Mouse (Mus musculus): ENCODE measurements around the gene Troap.

GRCm38 (mm10) chr15:99099984-99100383 is 25.6 kb downstream of the Troap start:
- TF ChIP-seq MAX (IDR thresholded peaks at IDR 0.05) (no peak), CTCF (IDR thresholded peaks at IDR 0.05; ENCODE audit: control insufficient read depth, insufficient read depth, insufficient read length) (no peak), USF1 (IDR thresholded peaks at IDR 0.05; ENCODE audit: low read depth) (no peak)

Measured in C2C12 (cell line).